Mouse (Mus musculus): ENCODE data around the gene Gm49711. TPM values are rescaled to one million over a fixed set of nuclear protein-coding genes. Genes with fewer than 3 reads are reported as not detected.
A peak's percentile ranks its signal among the peaks of the same experiment; 100 is the strongest.

Gene Gm49711
- polyA plus RNA-seq, 1 experiment from 2014 or later, result 0.67 TPM

DNA sequence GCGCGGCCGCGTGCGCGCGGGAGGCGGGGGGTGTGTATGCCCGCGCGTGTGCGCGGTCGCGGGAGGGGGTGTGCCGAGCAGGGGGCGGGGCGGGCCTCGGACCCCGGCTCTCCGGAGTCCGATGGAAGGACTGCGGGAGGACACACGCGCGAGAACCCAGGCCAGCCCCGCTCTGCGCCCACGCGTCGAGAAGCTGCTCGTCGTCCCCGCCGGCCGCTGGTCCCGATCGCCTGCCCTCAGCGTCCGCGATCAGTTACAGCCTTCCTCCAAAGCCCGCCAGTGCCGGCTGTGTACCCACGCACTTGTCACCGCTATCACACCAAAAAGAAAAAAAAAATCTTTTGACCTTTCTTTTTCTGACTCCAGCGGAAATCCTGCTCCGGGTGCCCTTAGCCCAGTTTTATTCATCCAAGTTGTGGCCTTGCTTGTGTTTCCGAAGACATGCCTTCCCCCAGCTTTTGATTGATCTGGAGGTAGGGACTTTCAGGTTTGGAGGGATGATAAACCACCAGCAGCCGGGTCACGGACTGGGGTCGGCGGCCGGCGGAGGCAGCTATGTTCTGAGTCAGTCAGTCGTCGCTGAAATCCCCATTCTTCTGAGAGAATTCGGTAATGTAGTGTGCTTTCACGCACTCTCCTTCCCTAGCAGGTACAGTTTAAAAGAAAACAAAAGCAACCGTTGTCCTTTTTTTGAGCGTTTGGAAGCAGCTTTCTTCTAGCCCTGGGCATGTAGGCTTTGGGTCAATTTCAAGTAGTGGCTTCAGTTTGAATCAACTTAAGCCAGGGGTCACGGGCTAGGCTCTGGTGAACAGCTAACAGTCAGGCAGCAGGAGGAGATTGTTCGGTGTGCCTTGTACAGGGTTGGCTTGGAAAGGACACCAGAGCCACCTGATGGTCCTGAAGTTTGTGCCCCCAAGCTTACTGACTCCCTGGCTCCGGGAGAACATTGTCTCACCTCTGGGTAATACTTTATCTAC, 816 bp downstream of the Gm49711 start:
- ATAC-seq, result no peak; the same call in 1 of the 2 replicates
- Histone ChIP-seq H3K4me2 (ENCODE audit: low read length) (peak overlapping the region; percentile 94), H3K9ac (ENCODE audit: low read depth, low read length) (peak overlapping the region; percentile 80), H3K27ac (ENCODE audit: low read length) (peak overlapping the region; percentile 88), H3K4me3 (ENCODE audit: low read depth, low read length) (peak overlapping the region; percentile 98), H3K36me3 (ENCODE audit: control insufficient read depth, insufficient read depth, low read length) (peaks cover 2% of the 10 kb centered on the region; the same call in 1 of the 2 replicates), H3K9me3 (replicated peaks; ENCODE audit: control insufficient read depth, low read length, poor library complexity, severe bottlenecking) (no peaks in the 10 kb centered on the region; the same call in 1 of the 2 replicates), H3K27me3 (ENCODE audit: control insufficient read depth, insufficient read depth, low read depth, low read length) (no peaks in the 10 kb centered on the region), H3K4me1 (ENCODE audit: control insufficient read depth, insufficient read depth, low read length) (peaks cover 24% of the 10 kb centered on the region)
- under 1% methylated on average over 54 of the region's 63 CpGs for WGBS

DNA sequence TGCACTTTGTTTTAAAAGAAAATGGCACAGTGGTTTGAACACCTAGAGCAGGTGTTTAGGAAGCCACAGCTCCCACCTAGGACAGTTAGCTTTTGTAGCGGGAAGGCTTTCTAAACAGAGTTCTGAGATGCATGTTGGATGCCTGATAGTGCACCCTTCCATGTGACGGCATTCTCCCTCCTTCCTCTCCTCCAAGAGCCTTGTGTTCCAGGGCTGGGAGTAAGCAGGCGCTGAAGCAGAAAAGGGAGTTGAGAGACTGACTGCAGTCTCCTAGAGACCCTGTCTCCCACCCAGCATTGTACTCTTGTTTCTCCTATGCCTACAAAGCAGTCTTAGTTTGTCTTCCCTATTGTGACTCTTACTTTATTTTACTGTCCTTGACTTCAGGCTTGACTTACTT, 2.1 kb downstream of the Gm49711 start:
- H3K4me1 ChIP-seq (ENCODE audit: control insufficient read depth, insufficient read depth, low read length), result peaks cover 24% of the 10 kb centered on the region
- peaks cover 2% of the 10 kb centered on the region; the same call in 1 of the 2 replicates for H3K36me3 ChIP-seq (ENCODE audit: control insufficient read depth, insufficient read depth, low read length)
- H3K9me3 ChIP-seq (replicated peaks; ENCODE audit: control insufficient read depth, low read length, poor library complexity, severe bottlenecking), result no peaks in the 10 kb centered on the region
- no peak overlapping the region for H3K27ac ChIP-seq (ENCODE audit: low read length)
- ATAC-seq, result no peak
- peak overlapping the region; percentile 98; the same call in 1 of the 2 replicates for H3K4me3 ChIP-seq (ENCODE audit: low read depth, low read length)
- H3K27me3 ChIP-seq (ENCODE audit: control insufficient read depth, insufficient read depth, low read depth, low read length), result no peaks in the 10 kb centered on the region
- peak overlapping the region; percentile 94 for H3K4me2 ChIP-seq (ENCODE audit: low read length)
- 0 out of 2 replicates have a peak overlapping the region, but pooled peaks have one; percentile 8 for H3K9ac ChIP-seq (ENCODE audit: low read depth, low read length)
- 58% methylated on average over 3 of the region's 3 CpGs for WGBS

DNA sequence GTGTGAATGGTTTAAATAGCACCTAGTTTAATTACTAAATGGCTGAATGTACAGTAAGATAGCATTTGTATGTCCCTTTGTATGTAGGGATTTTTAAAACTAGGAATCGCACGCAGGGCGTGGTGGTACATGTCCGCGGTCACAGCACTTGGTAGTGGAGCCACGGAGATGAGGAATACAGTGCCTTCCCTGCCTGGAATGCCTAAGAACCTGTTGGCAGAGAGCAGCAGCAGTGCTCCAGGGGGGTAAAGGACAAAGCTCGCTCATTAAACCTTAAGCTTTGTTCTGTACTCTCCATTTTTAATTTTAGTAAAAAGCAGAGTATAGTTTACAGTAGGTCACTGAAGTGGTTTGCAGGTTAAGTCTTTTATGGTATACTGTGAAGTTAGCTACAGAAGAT, 3.5 kb downstream of the Gm49711 start:
- H3K36me3 ChIP-seq (ENCODE audit: control insufficient read depth, insufficient read depth, low read length), result peaks cover 2% of the 10 kb centered on the region
- no peak overlapping the region for H3K9ac ChIP-seq (ENCODE audit: low read depth, low read length)
- no peak overlapping the region for H3K4me2 ChIP-seq (ENCODE audit: low read length)
- no peak for ATAC-seq
- H3K27ac ChIP-seq (ENCODE audit: low read length), result no peak overlapping the region
- H3K4me3 ChIP-seq (ENCODE audit: low read depth, low read length), result no peak overlapping the region
- 93% methylated on average over 7 of the region's 7 CpGs for WGBS
- H3K27me3 ChIP-seq (ENCODE audit: control insufficient read depth, insufficient read depth, low read depth, low read length), result no peaks in the 10 kb centered on the region
- peaks cover 24% of the 10 kb centered on the region for H3K4me1 ChIP-seq (ENCODE audit: control insufficient read depth, insufficient read depth, low read length)
- no peaks in the 10 kb centered on the region for H3K9me3 ChIP-seq (replicated peaks; ENCODE audit: control insufficient read depth, low read length, poor library complexity, severe bottlenecking)

DNA sequence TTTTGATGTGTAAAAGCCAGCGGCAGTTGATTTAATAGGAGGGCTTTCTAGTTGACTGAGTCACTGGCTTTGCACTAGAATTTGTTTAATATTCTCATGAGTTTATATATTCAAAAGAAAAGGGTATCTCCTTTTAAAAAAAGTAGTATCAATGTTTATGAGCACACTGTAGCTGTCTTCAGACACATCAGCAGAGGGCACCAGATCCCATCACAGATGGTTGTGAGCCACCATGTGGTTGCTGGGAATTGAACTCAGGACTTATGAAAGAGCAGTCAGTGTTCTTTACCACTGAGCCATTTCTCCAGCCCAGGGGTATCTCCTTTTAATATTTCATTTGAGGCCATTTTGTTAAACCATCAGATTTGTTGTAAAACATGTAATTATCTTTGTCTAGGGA, 4.7 kb downstream of the Gm49711 start:
- H3K9ac ChIP-seq (ENCODE audit: low read depth, low read length), result no peak overlapping the region
- ATAC-seq, result no peak
- H3K36me3 ChIP-seq (ENCODE audit: control insufficient read depth, insufficient read depth, low read length), result peaks cover 5% of the 10 kb centered on the region
- peaks cover 21% of the 10 kb centered on the region for H3K4me1 ChIP-seq (ENCODE audit: control insufficient read depth, insufficient read depth, low read length)
- no peak overlapping the region for H3K4me3 ChIP-seq (ENCODE audit: low read depth, low read length)
- H3K9me3 ChIP-seq (replicated peaks; ENCODE audit: control insufficient read depth, low read length, poor library complexity, severe bottlenecking), result no peaks in the 10 kb centered on the region
- H3K27ac ChIP-seq (ENCODE audit: low read length), result no peak overlapping the region
- 100% methylated on average over 1 of the region's 1 CpGs for WGBS
- H3K27me3 ChIP-seq (ENCODE audit: control insufficient read depth, insufficient read depth, low read depth, low read length), result no peaks in the 10 kb centered on the region
- H3K4me2 ChIP-seq (ENCODE audit: low read length), result no peak overlapping the region

DNA sequence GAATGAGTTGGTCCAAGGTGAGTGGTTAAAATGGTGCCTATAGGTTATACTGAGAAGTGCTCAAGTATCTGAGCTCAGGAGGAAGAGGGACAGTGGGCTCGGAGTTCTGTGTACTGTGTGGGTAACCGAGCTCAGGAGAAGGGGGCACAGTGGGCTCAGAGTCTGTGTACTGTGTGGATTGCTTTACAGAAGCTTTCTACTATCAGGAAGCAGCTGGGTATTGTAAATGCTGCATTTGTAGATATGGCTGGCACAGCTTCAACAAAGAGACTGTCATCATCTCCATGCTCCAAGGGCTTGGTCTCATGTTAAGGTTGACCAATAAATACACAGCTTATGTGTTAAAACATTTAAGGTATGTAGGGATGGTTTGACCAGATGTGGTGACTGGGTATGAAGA, 6.7 kb downstream of the Gm49711 start:
- Histone ChIP-seq H3K9ac (ENCODE audit: low read depth, low read length) (no peak overlapping the region), H3K4me2 (ENCODE audit: low read length) (no peak overlapping the region)
- WGBS, result 98% methylated on average over 2 of the region's 2 CpGs

DNA sequence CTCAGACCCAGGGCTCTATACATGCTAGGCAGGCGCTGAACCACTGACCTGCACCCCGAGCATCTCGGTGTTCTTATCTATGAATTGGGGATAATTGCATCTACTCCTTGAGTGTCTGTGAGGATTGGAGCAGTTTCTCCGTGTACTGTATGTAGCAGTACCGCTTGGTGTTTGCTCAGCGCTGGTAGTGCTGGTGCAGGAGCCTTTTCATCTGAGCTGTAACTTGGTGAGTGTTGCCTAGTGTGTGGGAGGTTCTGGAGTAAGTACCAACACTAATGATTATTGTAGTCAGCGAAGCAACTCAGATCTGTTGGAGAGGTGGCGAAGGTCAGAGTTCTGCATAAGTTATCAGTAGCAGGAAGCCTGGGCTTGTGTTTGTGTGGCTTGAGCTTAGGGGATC, 12.2 kb downstream of the Gm49711 start:
- no peak overlapping the region for H3K4me3 ChIP-seq (ENCODE audit: low read depth, low read length)
- H3K9me3 ChIP-seq (replicated peaks; ENCODE audit: control insufficient read depth, low read length, poor library complexity, severe bottlenecking), result no peaks in the 10 kb centered on the region
- peaks cover 4% of the 10 kb centered on the region; the same call in 1 of the 2 replicates for H3K36me3 ChIP-seq (ENCODE audit: control insufficient read depth, insufficient read depth, low read length)
- ATAC-seq, result no peak
- H3K4me1 ChIP-seq (ENCODE audit: control insufficient read depth, insufficient read depth, low read length), result no peaks in the 10 kb centered on the region
- H3K4me2 ChIP-seq (ENCODE audit: low read length), result no peak overlapping the region
- 95% methylated on average over 8 of the region's 8 CpGs for WGBS
- H3K9ac ChIP-seq (ENCODE audit: low read depth, low read length), result no peak overlapping the region
- H3K27me3 ChIP-seq (ENCODE audit: control insufficient read depth, insufficient read depth, low read depth, low read length), result no peaks in the 10 kb centered on the region
- H3K27ac ChIP-seq (ENCODE audit: low read length), result no peak overlapping the region

More for the DNA sequence above, 6.7 kb downstream of the Gm49711 start:
- Histone ChIP-seq H3K4me3 (ENCODE audit: low read depth, low read length) (no peak overlapping the region), H3K27me3 (ENCODE audit: control insufficient read depth, insufficient read depth, low read depth, low read length) (no peaks in the 10 kb centered on the region), H3K4me1 (ENCODE audit: control insufficient read depth, insufficient read depth, low read length) (peaks cover 14% of the 10 kb centered on the region), H3K36me3 (ENCODE audit: control insufficient read depth, insufficient read depth, low read length) (peaks cover 7% of the 10 kb centered on the region), H3K9me3 (replicated peaks; ENCODE audit: control insufficient read depth, low read length, poor library complexity, severe bottlenecking) (no peaks in the 10 kb centered on the region), H3K27ac (ENCODE audit: low read length) (no peak overlapping the region)
- no peak for ATAC-seq

DNA sequence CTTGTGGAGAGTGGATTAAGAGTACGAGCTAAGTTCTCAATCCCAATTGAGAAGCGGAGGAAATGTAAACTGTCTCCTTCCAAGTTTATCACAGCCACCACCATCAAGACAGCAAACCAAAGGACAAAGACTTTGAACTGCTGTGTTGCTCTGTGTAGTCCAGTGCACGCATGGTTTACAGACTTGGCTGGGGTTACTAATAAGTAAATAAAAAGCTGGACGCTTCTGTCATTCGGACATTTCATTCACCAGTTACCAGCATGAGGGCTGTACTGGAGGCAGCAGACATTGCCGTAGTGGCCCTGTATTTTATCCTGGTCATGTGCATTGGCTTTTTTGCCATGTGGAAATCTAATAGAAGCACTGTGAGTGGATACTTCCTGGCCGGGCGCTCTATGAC, 18.7 kb downstream of the Gm49711 start:
- no peaks in the 10 kb centered on the region for H3K9me3 ChIP-seq (replicated peaks; ENCODE audit: control insufficient read depth, low read length, poor library complexity, severe bottlenecking)
- no peaks in the 10 kb centered on the region for H3K4me1 ChIP-seq (ENCODE audit: control insufficient read depth, insufficient read depth, low read length)
- H3K4me3 ChIP-seq (ENCODE audit: low read depth, low read length), result no peak overlapping the region
- 93% methylated on average over 8 of the region's 8 CpGs for WGBS
- no peak for ATAC-seq
- H3K4me2 ChIP-seq (ENCODE audit: low read length), result no peak overlapping the region
- 0 out of 2 replicates have a peak, but pooled peaks cover 12% of the 10 kb centered on the region for H3K36me3 ChIP-seq (ENCODE audit: control insufficient read depth, insufficient read depth, low read length)
- no peaks in the 10 kb centered on the region for H3K27me3 ChIP-seq (ENCODE audit: control insufficient read depth, insufficient read depth, low read depth, low read length)
- no peak overlapping the region for H3K9ac ChIP-seq (ENCODE audit: low read depth, low read length)
- no peak overlapping the region for H3K27ac ChIP-seq (ENCODE audit: low read length)

DNA sequence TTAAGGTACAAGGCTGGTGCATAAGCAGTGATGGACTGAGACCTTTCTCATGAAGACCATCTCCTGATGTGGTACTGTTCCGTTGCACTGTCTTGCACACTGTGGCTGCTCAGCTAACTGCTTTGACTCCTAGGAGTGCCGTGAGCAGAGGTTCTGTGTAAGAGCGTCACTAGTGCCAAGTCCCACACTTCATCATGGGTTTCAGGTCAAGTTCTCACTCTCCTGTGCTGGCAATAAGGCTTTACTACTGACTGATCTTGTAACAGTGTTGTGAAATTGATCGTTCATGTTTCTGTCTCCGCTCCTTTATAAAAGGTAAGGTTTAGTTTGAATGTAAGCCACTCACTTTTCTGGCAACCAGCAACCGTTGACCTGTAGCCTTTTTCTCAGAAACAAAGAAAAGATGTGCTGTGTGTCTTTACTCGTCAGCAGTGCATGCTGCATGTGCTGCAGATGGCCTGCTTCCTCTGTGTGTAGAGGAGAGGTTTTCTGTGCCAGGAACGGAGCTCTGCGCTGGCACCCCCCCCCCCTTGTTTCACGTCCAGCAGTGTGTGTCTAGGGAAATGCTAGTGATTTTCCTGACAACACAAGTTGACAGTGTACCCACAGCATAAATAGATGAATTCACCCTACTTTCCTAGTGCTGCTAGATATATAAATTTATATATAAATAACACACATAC, 25.8 kb downstream of the Gm49711 start:
- Histone ChIP-seq H3K9ac (ENCODE audit: low read depth, low read length) (no peak overlapping the region), H3K27me3 (ENCODE audit: control insufficient read depth, insufficient read depth, low read depth, low read length) (no peaks in the 10 kb centered on the region), H3K4me2 (ENCODE audit: low read length) (no peak overlapping the region), H3K27ac (ENCODE audit: low read length) (no peak overlapping the region), H3K9me3 (replicated peaks; ENCODE audit: control insufficient read depth, low read length, poor library complexity, severe bottlenecking) (no peaks in the 10 kb centered on the region), H3K4me3 (ENCODE audit: low read depth, low read length) (no peak overlapping the region), H3K36me3 (ENCODE audit: control insufficient read depth, insufficient read depth, low read length) (peaks cover 9% of the 10 kb centered on the region; the same call in 1 of the 2 replicates), H3K4me1 (ENCODE audit: control insufficient read depth, insufficient read depth, low read length) (no peaks in the 10 kb centered on the region)
- WGBS, result 76% methylated on average over 10 of the region's 10 CpGs
- ATAC-seq, result no peak

Measured in midbrain, embryonic 16.5 days (tissue).